Mouse (Mus musculus): ENCODE measurements around the gene Lrrc8e. TPM values are rescaled to one million over a fixed set of nuclear protein-coding genes. Genes with fewer than 3 reads are reported as not detected.
"Not testable (repeated sequence)": the region's sequence is repeated elsewhere in the genome, so short reads cannot be mapped to it uniquely, and the experiment has no call there.

The Lrrc8e gene
- polyA plus RNA-seq, 1 experiment from 2014 or later = 0.05 TPM

DNA sequence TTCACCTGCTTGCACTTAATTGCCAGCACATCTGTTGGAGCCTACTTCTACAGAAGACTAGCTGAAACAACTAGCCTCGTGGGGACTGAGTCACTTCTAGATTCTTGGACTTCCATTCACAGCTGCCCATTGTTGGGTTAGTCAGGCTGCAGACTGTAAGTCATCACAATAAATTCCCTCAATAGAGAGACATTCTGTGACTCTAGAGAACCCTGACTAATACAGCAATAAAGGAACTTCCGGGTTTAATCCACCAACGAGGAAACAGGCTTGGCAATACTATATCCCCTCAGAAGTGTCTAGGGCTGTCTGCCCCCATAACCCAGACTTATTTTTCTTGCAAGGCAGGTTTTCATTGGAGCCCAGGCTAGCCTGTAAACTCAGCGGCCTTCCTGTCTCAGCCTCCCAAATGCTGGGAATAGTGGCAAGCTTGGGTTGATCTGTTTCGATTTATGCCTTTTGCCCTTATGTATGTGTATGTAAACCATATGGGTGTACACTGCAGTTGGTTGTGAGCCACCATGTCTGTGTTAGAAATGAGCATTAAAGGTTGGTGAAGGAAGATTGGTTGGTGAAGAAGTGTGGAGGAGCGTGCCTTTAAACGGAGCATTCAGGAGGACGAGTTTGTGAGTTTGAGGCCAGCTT is 25.6 kb downstream of the Lrrc8e start:
- peak overlapping the region; percentile 94 for H3K27ac ChIP-seq (ENCODE audit: low read length)
- no peak for ATAC-seq
- H3K9ac ChIP-seq (replicated peaks; ENCODE audit: low read depth, low read length) = peak overlapping the region; percentile 92
- peak overlapping the region; percentile 60 for H3K4me2 ChIP-seq (ENCODE audit: low read length)
- 45% methylated on average over 8 of the region's 8 CpGs for WGBS
- no peaks in the 10 kb centered on the region for H3K27me3 ChIP-seq (replicated peaks; ENCODE audit: control insufficient read depth, insufficient read depth, low read length)
- peaks cover 7% of the 10 kb centered on the region; the same call in 1 of the 2 replicates for H3K36me3 ChIP-seq (ENCODE audit: control insufficient read depth, insufficient read depth)
- peak overlapping the region; percentile 97 for H3K4me3 ChIP-seq (replicated peaks; ENCODE audit: low read length)
- H3K4me1 ChIP-seq (replicated peaks; ENCODE audit: control insufficient read depth, insufficient read depth, low read length) = peaks cover 26% of the 10 kb centered on the region
- H3K9me3 ChIP-seq (ENCODE audit: control insufficient read depth, low read length) = no peaks in the 10 kb centered on the region

DNA sequence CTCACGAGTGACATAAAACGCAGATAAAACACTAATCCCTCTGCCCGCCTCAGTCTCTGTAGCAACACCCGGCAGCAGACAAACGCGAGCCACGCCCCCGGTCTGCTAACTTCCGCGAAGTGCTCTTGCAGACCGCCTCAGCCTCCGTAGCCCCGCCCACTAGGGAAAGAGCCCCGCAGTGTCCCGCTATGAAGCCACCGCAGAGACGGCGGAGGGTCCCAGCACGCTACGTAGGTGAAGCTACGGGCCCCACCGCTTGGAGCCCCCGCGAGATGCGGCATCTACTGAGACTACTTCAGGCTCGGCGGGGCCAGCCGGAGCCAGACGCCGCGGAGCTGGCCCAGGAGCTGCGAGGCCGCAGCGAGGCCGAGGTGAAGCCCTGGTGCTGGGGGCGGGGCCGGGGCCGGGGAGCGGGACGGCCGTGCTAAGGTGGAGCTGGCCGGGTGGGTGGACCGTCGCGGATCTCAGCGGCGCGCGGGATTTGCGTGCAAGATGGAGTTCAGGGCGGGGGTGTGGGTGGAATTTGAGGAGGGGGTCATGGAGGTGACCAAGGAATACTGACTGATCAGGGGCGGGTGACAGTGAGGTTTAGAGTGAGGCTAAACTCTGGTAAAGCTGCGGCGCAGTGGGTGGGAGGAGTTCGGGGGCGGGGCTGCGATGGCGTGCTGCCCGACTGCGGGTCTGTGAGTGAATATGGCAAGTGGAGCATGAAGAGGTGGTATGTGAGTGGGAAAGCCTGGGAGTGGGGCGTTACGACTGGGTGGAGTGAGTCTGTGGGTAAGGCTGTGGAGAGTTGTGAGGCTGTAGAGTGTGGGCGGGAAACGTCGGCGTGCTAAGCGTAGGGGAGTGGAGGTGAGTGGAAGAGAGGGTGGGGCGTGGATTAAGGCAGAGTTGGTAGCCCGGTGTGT is 26.6 kb downstream of the Lrrc8e start, which contains the start of gene Snapc2:
Snapc2 (plus strand) TSS at position 147 of the 908 bp plus-strand sequence.
- Histone ChIP-seq H3K36me3 (ENCODE audit: control insufficient read depth, insufficient read depth) (peaks cover 4% of the 10 kb centered on the region; the same call in 1 of the 2 replicates), H3K4me3 (replicated peaks; ENCODE audit: low read length) (peak within 1 kb of the TSS; percentile 97), H3K4me2 (ENCODE audit: low read length) (peak within 1 kb of the TSS; percentile 60), H3K4me1 (replicated peaks; ENCODE audit: control insufficient read depth, insufficient read depth, low read length) (peaks cover 35% of the 10 kb centered on the region), H3K9me3 (ENCODE audit: control insufficient read depth, low read length) (no peaks in the 10 kb centered on the region), H3K27me3 (replicated peaks; ENCODE audit: control insufficient read depth, insufficient read depth, low read length) (no peaks in the 10 kb centered on the region), H3K9ac (replicated peaks; ENCODE audit: low read depth, low read length) (peak within 1 kb of the TSS; percentile 92), H3K27ac (ENCODE audit: low read length) (peak within 1 kb of the TSS; percentile 94)
- ATAC-seq = peak; percentile 86
- WGBS = under 1% methylated on average over 67 of the region's 69 CpGs

DNA sequence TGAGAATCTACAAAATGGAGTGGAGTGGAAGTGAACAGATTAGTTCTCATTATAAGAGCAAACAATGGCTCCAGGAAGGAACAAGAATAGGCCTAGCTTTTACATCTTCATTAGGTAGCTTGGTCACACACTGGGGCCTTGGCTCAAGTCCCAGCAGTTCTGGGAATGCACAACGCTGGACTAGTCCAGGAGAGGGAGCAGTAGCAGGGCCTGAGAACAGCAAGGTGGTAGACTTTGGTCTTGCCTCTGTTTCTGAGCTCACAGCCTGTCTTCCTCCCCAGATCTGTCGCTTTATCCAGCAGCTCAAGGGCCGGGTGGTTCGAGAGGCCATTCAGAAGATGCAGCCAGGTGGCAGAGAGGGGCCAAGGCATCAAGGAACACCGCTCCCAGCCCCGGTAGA is 27.4 kb downstream of the Lrrc8e start:
- Histone ChIP-seq H3K36me3 (ENCODE audit: control insufficient read depth, insufficient read depth) (peaks cover 4% of the 10 kb centered on the region; the same call in 1 of the 2 replicates), H3K4me2 (ENCODE audit: low read length) (peak overlapping the region; percentile 60), H3K27me3 (replicated peaks; ENCODE audit: control insufficient read depth, insufficient read depth, low read length) (no peaks in the 10 kb centered on the region), H3K9ac (replicated peaks; ENCODE audit: low read depth, low read length) (0 out of 2 replicates have a peak overlapping the region, but pooled peaks have one; percentile 15), H3K4me1 (replicated peaks; ENCODE audit: control insufficient read depth, insufficient read depth, low read length) (peaks cover 35% of the 10 kb centered on the region), H3K27ac (ENCODE audit: low read length) (peak overlapping the region; percentile 94), H3K9me3 (ENCODE audit: control insufficient read depth, low read length) (no peaks in the 10 kb centered on the region), H3K4me3 (replicated peaks; ENCODE audit: low read length) (peak overlapping the region; percentile 97)
- 42% methylated on average over 6 of the region's 6 CpGs for WGBS
- no peak for ATAC-seq

DNA sequence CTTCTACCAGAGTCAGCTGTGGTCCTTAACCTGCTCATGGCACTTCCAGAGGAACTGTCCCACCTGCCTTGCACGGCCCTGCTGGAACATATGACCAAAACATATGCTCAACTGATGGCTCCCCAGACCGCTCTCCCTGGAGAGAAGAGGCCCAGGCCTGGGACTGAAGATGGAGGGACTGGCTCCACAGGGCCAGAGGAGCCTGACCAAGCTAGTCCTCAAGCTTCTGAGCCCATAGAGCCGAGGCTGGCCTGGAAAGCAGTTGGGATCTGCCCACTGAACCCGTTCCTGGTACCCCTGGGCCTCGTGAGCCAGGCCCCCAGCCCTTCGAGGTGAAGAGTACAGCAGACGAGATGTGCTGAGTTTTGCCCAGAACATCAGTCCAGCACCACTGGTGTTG is 28.8 kb downstream of the Lrrc8e start:
- H3K36me3 ChIP-seq (ENCODE audit: control insufficient read depth, insufficient read depth); H3K4me3 ChIP-seq (replicated peaks; ENCODE audit: low read length); H3K27me3 ChIP-seq (replicated peaks; ENCODE audit: control insufficient read depth, insufficient read depth, low read length); ATAC-seq; H3K27ac ChIP-seq (ENCODE audit: low read length); H3K9me3 ChIP-seq (ENCODE audit: control insufficient read depth, low read length); H3K4me2 ChIP-seq (ENCODE audit: low read length); H3K9ac ChIP-seq (replicated peaks; ENCODE audit: low read depth, low read length): not testable (repeated sequence)
- peaks cover 42% of the 10 kb centered on the region for H3K4me1 ChIP-seq (replicated peaks; ENCODE audit: control insufficient read depth, insufficient read depth, low read length)
- 92% methylated on average over 7 of the region's 7 CpGs for WGBS

DNA sequence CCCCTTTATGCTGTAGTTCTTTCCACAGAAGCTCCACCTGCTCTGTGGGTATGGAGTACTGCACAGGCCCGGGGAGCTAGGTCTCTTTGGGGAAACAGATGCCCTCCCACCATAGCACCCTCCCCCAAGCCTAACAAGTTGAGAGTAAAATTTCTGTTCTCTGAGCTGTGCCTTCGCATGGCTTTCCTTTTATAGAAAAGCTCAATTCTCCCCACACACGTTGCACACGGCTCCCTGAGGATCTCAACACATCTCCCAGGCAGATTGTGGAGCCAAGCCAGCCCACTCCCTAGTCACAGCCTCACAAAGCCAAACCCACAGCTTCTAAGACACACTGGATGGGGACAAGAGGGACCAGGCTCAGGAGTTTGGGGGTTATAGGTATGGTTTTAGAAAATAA is 30.3 kb downstream of the Lrrc8e start:
- WGBS = 36% methylated on average over 4 of the region's 4 CpGs
- H3K4me1 ChIP-seq (replicated peaks; ENCODE audit: control insufficient read depth, insufficient read depth, low read length) = peaks cover 42% of the 10 kb centered on the region
- no peak for ATAC-seq

DNA sequence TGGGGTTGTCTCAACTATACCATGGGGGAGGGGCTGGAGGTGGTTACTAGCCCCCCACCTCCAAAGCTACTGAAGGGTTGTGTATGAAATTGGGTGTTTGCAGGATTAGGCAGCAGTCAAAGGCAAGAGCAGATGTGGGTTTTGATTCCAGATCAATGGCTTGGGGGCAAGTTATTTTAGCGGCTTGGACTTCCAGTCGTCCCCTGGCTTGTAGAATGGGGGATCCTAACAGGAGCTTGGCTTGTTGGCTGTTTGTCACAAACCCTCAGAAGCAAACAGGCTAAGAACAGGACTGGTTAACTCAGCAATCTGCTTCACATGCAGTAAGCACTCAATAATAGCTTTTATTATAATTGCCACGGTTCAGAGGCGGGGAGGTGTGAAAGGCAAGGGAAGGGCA is 30.7 kb downstream of the Lrrc8e start:
- peak overlapping the region; percentile 74 for H3K4me2 ChIP-seq (ENCODE audit: low read length)
- peaks cover 11% of the 10 kb centered on the region; the same call in 1 of the 2 replicates for H3K36me3 ChIP-seq (ENCODE audit: control insufficient read depth, insufficient read depth)
- no peak for ATAC-seq
- 46% methylated on average over 4 of the region's 4 CpGs for WGBS
- H3K4me3 ChIP-seq (replicated peaks; ENCODE audit: low read length) = peak overlapping the region; percentile 69
- peak overlapping the region; percentile 96 for H3K9ac ChIP-seq (replicated peaks; ENCODE audit: low read depth, low read length)
- no peaks in the 10 kb centered on the region for H3K9me3 ChIP-seq (ENCODE audit: control insufficient read depth, low read length)
- H3K4me1 ChIP-seq (replicated peaks; ENCODE audit: control insufficient read depth, insufficient read depth, low read length) = peaks cover 41% of the 10 kb centered on the region
- H3K27me3 ChIP-seq (replicated peaks; ENCODE audit: control insufficient read depth, insufficient read depth, low read length) = no peaks in the 10 kb centered on the region
- H3K27ac ChIP-seq (ENCODE audit: low read length) = peak overlapping the region; percentile 97

More for the DNA sequence above, 30.3 kb downstream of the Lrrc8e start:
- peak overlapping the region; percentile 69 for H3K4me3 ChIP-seq (replicated peaks; ENCODE audit: low read length)
- H3K27ac ChIP-seq (ENCODE audit: low read length) = peak overlapping the region; percentile 97
- H3K36me3 ChIP-seq (ENCODE audit: control insufficient read depth, insufficient read depth) = peaks cover 11% of the 10 kb centered on the region; the same call in 1 of the 2 replicates
- no peaks in the 10 kb centered on the region for H3K9me3 ChIP-seq (ENCODE audit: control insufficient read depth, low read length)
- peak overlapping the region; percentile 96 for H3K9ac ChIP-seq (replicated peaks; ENCODE audit: low read depth, low read length)
- no peaks in the 10 kb centered on the region for H3K27me3 ChIP-seq (replicated peaks; ENCODE audit: control insufficient read depth, insufficient read depth, low read length)
- H3K4me2 ChIP-seq (ENCODE audit: low read length) = peak overlapping the region; percentile 74

DNA sequence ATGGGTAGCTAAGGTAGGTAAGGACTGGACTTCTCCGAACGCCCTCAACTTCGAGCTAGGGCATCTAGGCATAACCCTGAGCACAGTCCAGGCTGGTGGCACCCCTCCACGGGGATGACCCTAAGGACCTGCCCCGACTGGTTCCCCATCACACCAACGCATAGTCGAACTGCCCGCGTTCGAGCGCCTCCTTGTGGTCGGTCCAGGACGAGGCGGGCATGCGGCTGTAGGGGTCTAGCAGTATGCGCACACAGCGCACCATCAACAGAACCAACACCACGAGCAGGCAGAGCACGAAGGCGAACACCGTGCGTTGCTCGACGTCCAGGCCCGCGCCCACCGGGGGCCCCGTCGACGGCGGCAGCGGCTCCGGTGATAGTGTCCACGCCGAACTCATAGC is 31.6 kb downstream of the Lrrc8e start:
- H3K9me3 ChIP-seq (ENCODE audit: control insufficient read depth, low read length) = no peaks in the 10 kb centered on the region
- H3K27ac ChIP-seq (ENCODE audit: low read length) = peak overlapping the region; percentile 97
- peaks cover 11% of the 10 kb centered on the region; the same call in 1 of the 2 replicates for H3K36me3 ChIP-seq (ENCODE audit: control insufficient read depth, insufficient read depth)
- peaks cover 38% of the 10 kb centered on the region for H3K4me1 ChIP-seq (replicated peaks; ENCODE audit: control insufficient read depth, insufficient read depth, low read length)
- peak; percentile 55 for ATAC-seq
- peak overlapping the region; percentile 96 for H3K9ac ChIP-seq (replicated peaks; ENCODE audit: low read depth, low read length)
- peak overlapping the region; percentile 74 for H3K4me2 ChIP-seq (ENCODE audit: low read length)
- 3% methylated on average over 32 of the region's 35 CpGs for WGBS
- peak overlapping the region; percentile 69 for H3K4me3 ChIP-seq (replicated peaks; ENCODE audit: low read length)
- H3K27me3 ChIP-seq (replicated peaks; ENCODE audit: control insufficient read depth, insufficient read depth, low read length) = no peaks in the 10 kb centered on the region

DNA sequence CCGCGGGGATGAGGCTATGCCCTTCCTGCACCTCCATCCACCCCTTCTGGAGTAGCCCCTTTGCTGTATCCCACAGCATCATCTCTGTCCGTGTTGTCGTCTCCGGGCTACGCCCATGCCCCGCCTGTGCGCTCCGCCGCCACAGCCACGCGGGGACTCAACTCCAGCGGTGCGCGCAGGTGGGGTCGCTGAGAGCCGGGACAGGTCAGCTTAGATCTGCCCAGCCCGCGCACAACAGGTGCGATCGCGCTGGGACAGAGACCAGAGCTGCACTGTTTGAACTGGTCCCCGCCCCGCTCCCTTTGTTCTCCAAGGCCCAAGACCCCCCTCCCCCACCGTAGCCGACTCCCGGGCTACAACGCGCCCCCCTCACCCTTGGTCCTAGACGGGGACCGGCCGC is 32.1 kb downstream of the Lrrc8e start:
- peak overlapping the region; percentile 69 for H3K4me3 ChIP-seq (replicated peaks; ENCODE audit: low read length)
- WGBS = 1% methylated on average over 31 of the region's 32 CpGs
- peak overlapping the region; percentile 97 for H3K27ac ChIP-seq (ENCODE audit: low read length)
- peaks cover 35% of the 10 kb centered on the region for H3K4me1 ChIP-seq (replicated peaks; ENCODE audit: control insufficient read depth, insufficient read depth, low read length)
- H3K4me2 ChIP-seq (ENCODE audit: low read length) = peak overlapping the region; percentile 74
- H3K9me3 ChIP-seq (ENCODE audit: control insufficient read depth, low read length) = no peaks in the 10 kb centered on the region
- peak; percentile 66 for ATAC-seq
- peak overlapping the region; percentile 96 for H3K9ac ChIP-seq (replicated peaks; ENCODE audit: low read depth, low read length)
- peaks cover 11% of the 10 kb centered on the region; the same call in 1 of the 2 replicates for H3K36me3 ChIP-seq (ENCODE audit: control insufficient read depth, insufficient read depth)
- no peaks in the 10 kb centered on the region for H3K27me3 ChIP-seq (replicated peaks; ENCODE audit: control insufficient read depth, insufficient read depth, low read length)
